Mouse (Mus musculus) limb, embryonic 10.5 days (tissue): ENCODE measurements around the gene Resp18. TPM values are rescaled to one million over a fixed set of nuclear protein-coding genes. Genes with fewer than 3 reads are reported as not detected.
"Not testable (repeated sequence)": the region's sequence is repeated elsewhere in the genome, so short reads cannot be mapped to it uniquely, and the experiment has no call there.

Experiments
- DNase-seq: peaks from one replicate; pipeline ENCODE4 v3.0.0-alpha.2; 2017; ENCODE audit warnings: low spot score
- H3K27ac ChIP-seq: fragments of 300-500 bp; sonication (generic); 2 replicates; pipeline ENCODE4 v1.5.1; 2016; ENCODE audit warnings: mild to moderate bottlenecking
- H3K27me3 ChIP-seq: fragments of 300-500 bp; sonication (generic); 2 replicates; pipeline ENCODE4 v1.6.1; 2016; ENCODE audit warnings: low read depth, mild to moderate bottlenecking; ENCODE audit not compliant: poor library complexity, severe bottlenecking
- H3K36me3 ChIP-seq: fragments of 300-500 bp; sonication (generic); 2 replicates; pipeline ENCODE4 v1.6.1; 2016; ENCODE audit warnings: mild to moderate bottlenecking, moderate library complexity
- H3K4me1 ChIP-seq: fragments of 300-500 bp; sonication (generic); 2 replicates; pipeline ENCODE4 v1.6.1; 2016
- H3K4me3 ChIP-seq: fragments of 300-500 bp; sonication (generic); 2 replicates; pipeline ENCODE4 v1.5.1; 2016; ENCODE audit warnings: mild to moderate bottlenecking, moderate library complexity
- H3K9me3 ChIP-seq: fragments of 300-500 bp; sonication (generic); replicated peaks from 2 replicates; pipeline ENCODE4 v1.6.1; 2016; ENCODE audit warnings: mild to moderate bottlenecking
- WGBS: fragments of 180-500 bp; shearing (Covaris S2); methylation state at CpG from one replicate; pipeline ENCODE4 v1.1.7; 2016; 5-methylcytosine and 5-hydroxymethylcytosine counted together
- polyA plus RNA-seq: library from polyadenylated mRNA; unstranded; fragments of >200 nt; fragmentation: Nextera tagmentation; extraction: Ambion mirVana; gene quantifications from 2 replicates; pipeline ENCODE4 v1.2.1, GENCODE M21; 2016

Gene Resp18
- polyA plus RNA-seq, 1 experiment from 2014 or later = not detected

- WGBS = 84% methylated on average over 12 of the region's 12 CpGs
- Histone ChIP-seq H3K4me1 (peaks cover 15% of the 10 kb centered on the region), H3K36me3 (peaks cover 35% of the 10 kb centered on the region)
Observed at GRCm38 (mm10) chr1:75244175-75244826, 33.9 kb downstream of the Resp18 start.

GRCm38 (mm10) chr1:75243411-75243810, 34.8 kb downstream of the Resp18 start:
- Histone ChIP-seq H3K27ac (no peak overlapping the region), H3K9me3 (no peaks in the 10 kb centered on the region), H3K4me1 (peaks cover 13% of the 10 kb centered on the region), H3K36me3 (peaks cover 35% of the 10 kb centered on the region), H3K27me3 (no peaks in the 10 kb centered on the region), H3K4me3 (no peak overlapping the region)
- no peak for DNase-seq
- WGBS = 85% methylated on average over 14 of the region's 14 CpGs

More at GRCm38 (mm10) chr1:75244175-75244826, 33.9 kb downstream of the Resp18 start:
- DNase-seq = no peak
- Histone ChIP-seq H3K9me3 (no peaks in the 10 kb centered on the region), H3K27me3 (no peaks in the 10 kb centered on the region), H3K4me3 (no peak overlapping the region), H3K27ac (no peak overlapping the region)

GRCm38 (mm10) chr1:75239591-75239990, 38.6 kb downstream of the Resp18 start:
- WGBS = 83% methylated on average over 10 of the region's 10 CpGs
- Histone ChIP-seq H3K27ac (peak overlapping the region; percentile 9; the same call in 1 of the 2 replicates), H3K27me3 (no peaks in the 10 kb centered on the region), H3K4me3 (no peak overlapping the region), H3K36me3 (peaks cover 30% of the 10 kb centered on the region), H3K9me3 (no peaks in the 10 kb centered on the region), H3K4me1 (peaks cover 25% of the 10 kb centered on the region)
- DNase-seq = peak; percentile 26

GRCm38 (mm10) chr1:75236117-75237050, 41.8 kb downstream of the Resp18 start, which contains the start of gene Dnajb2:
Gene Dnajb2 (plus strand): TSS chr1:75236406.
- DNase-seq = peak; percentile 85
- H3K36me3 ChIP-seq = peaks cover 8% of the 10 kb centered on the region
- H3K27me3 ChIP-seq = no peaks in the 10 kb centered on the region
- no peaks in the 10 kb centered on the region for H3K9me3 ChIP-seq
- peaks cover 26% of the 10 kb centered on the region for H3K4me1 ChIP-seq
- H3K4me3 ChIP-seq = peak within 1 kb of the TSS; percentile 86
- under 1% methylated on average over 64 of the region's 64 CpGs for WGBS
- peak within 1 kb of the TSS; percentile 90 for H3K27ac ChIP-seq

GRCm38 (mm10) chr1:75234606-75235005, 43.6 kb downstream of the Resp18 start:
- no peak overlapping the region for H3K4me3 ChIP-seq
- peak; percentile 48 for DNase-seq
- WGBS = 5% methylated on average over 8 of the region's 8 CpGs
- peaks cover 26% of the 10 kb centered on the region for H3K4me1 ChIP-seq
- H3K27me3 ChIP-seq = no peaks in the 10 kb centered on the region
- no peaks in the 10 kb centered on the region for H3K36me3 ChIP-seq
- no peak overlapping the region for H3K27ac ChIP-seq
- H3K9me3 ChIP-seq = no peaks in the 10 kb centered on the region

GRCm38 (mm10) chr1:75232489-75232888, 45.7 kb downstream of the Resp18 start:
- 62% methylated on average over 4 of the region's 4 CpGs for WGBS
- DNase-seq, H3K4me3 ChIP-seq, H3K27me3 ChIP-seq, H3K27ac ChIP-seq, H3K9me3 ChIP-seq, H3K36me3 ChIP-seq: not testable (repeated sequence)
- peaks cover 25% of the 10 kb centered on the region for H3K4me1 ChIP-seq

- DNase-seq = no peak
- no peaks in the 10 kb centered on the region for H3K9me3 ChIP-seq
- H3K4me1 ChIP-seq = peaks cover 18% of the 10 kb centered on the region
- no peaks in the 10 kb centered on the region for H3K27me3 ChIP-seq
- no peaks in the 10 kb centered on the region for H3K36me3 ChIP-seq
- WGBS = 72% methylated on average over 5 of the region's 5 CpGs
- no peak within 1 kb of the TSS for H3K4me3 ChIP-seq
- H3K27ac ChIP-seq = no peak within 1 kb of the TSS
Observed at GRCm38 (mm10) chr1:75231664-75232152, 46.5 kb downstream of the Resp18 start, which contains the start of gene A630095N17Rik. Gene A630095N17Rik (minus strand): TSS chr1:75232102.

- 82% methylated on average over 4 of the region's 4 CpGs for WGBS
- peaks cover 13% of the 10 kb centered on the region for H3K4me1 ChIP-seq
- no peak for DNase-seq
- no peaks in the 10 kb centered on the region for H3K9me3 ChIP-seq
- no peak overlapping the region for H3K4me3 ChIP-seq
- no peak overlapping the region for H3K27ac ChIP-seq
- no peaks in the 10 kb centered on the region for H3K36me3 ChIP-seq
- H3K27me3 ChIP-seq = no peaks in the 10 kb centered on the region
Observed at GRCm38 (mm10) chr1:75231224-75231623, 47.0 kb downstream of the Resp18 start.

GRCm38 (mm10) chr1:75230335-75230994, 47.8 kb downstream of the Resp18 start:
- Histone ChIP-seq H3K36me3 (no peaks in the 10 kb centered on the region), H3K4me1 (peaks cover 6% of the 10 kb centered on the region; the same call in 1 of the 2 replicates), H3K27ac (no peak overlapping the region), H3K9me3 (no peaks in the 10 kb centered on the region), H3K27me3 (no peaks in the 10 kb centered on the region), H3K4me3 (no peak overlapping the region)
- no peak for DNase-seq
- WGBS = 76% methylated on average over 7 of the region's 7 CpGs

GRCm38 (mm10) chr1:75229158-75229557, 49.1 kb downstream of the Resp18 start:
- 77% methylated on average over 4 of the region's 4 CpGs for WGBS
- H3K36me3 ChIP-seq = no peaks in the 10 kb centered on the region
- no peaks in the 10 kb centered on the region for H3K4me1 ChIP-seq
- no peak overlapping the region for H3K27ac ChIP-seq
- H3K4me3 ChIP-seq = no peak overlapping the region
- no peaks in the 10 kb centered on the region for H3K27me3 ChIP-seq
- H3K9me3 ChIP-seq = no peaks in the 10 kb centered on the region
- no peak for DNase-seq

- Histone ChIP-seq H3K4me1 (no peaks in the 10 kb centered on the region), H3K9me3 (no peaks in the 10 kb centered on the region), H3K36me3 (no peaks in the 10 kb centered on the region), H3K4me3 (no peak overlapping the region), H3K27ac (no peak overlapping the region), H3K27me3 (peaks cover 10% of the 10 kb centered on the region; the same call in 1 of the 2 replicates)
- no peak for DNase-seq
- WGBS = 80% methylated on average over 1 of the region's 1 CpGs
Observed at GRCm38 (mm10) chr1:75227653-75228052, 50.6 kb downstream of the Resp18 start.

- H3K27me3 ChIP-seq = peaks cover 25% of the 10 kb centered on the region
- H3K9me3 ChIP-seq = no peaks in the 10 kb centered on the region
- no peak for DNase-seq
- H3K4me3 ChIP-seq = no peak overlapping the region
- no peaks in the 10 kb centered on the region for H3K4me1 ChIP-seq
- no peaks in the 10 kb centered on the region for H3K36me3 ChIP-seq
- H3K27ac ChIP-seq = no peak overlapping the region
- WGBS = 66% methylated on average over 2 of the region's 2 CpGs
Observed at GRCm38 (mm10) chr1:75226138-75226537, 52.1 kb downstream of the Resp18 start.
